Mouse (Mus musculus) adrenal gland, postnatal 14 days (tissue): ENCODE data around the gene Smarca1. TPM values are rescaled to one million over a fixed set of nuclear protein-coding genes. Genes with fewer than 3 reads are reported as not detected.

Experiments
- DNase-seq: peaks from one replicate; pipeline ENCODE4 v3.0.0; 2021; ENCODE audit warnings: mixed read lengths
- long read RNA-seq, 2 experiments: library from polyadenylated mRNA; stranded (forward); transcript quantifications; one replicate each; pipeline ENCODE4 v2.0.0; 2021
- total RNA-seq: library from RNA; stranded (reverse); gene quantifications from 2 replicates; pipeline ENCODE4 v1.2.3, GENCODE M21; 2021

The Smarca1 gene
- 36.4 and 38.9 TPM in 2 replicates for total RNA-seq
- long read RNA-seq, experiment 1, full-length matches to known transcripts, result 6 of 32 reads
- long read RNA-seq, experiment 1, partial matches to known transcripts, result 8 of 32 reads
- long read RNA-seq, experiment 1, other reads (novel, unspliced or antisense), result 18 of 32 reads
- long read RNA-seq, experiment 2, full-length matches to known transcripts, result 2 of 14 reads
- long read RNA-seq, experiment 2, partial matches to known transcripts, result 3 of 14 reads
- long read RNA-seq, experiment 2, other reads (novel, unspliced or antisense), result 9 of 14 reads

DNA sequence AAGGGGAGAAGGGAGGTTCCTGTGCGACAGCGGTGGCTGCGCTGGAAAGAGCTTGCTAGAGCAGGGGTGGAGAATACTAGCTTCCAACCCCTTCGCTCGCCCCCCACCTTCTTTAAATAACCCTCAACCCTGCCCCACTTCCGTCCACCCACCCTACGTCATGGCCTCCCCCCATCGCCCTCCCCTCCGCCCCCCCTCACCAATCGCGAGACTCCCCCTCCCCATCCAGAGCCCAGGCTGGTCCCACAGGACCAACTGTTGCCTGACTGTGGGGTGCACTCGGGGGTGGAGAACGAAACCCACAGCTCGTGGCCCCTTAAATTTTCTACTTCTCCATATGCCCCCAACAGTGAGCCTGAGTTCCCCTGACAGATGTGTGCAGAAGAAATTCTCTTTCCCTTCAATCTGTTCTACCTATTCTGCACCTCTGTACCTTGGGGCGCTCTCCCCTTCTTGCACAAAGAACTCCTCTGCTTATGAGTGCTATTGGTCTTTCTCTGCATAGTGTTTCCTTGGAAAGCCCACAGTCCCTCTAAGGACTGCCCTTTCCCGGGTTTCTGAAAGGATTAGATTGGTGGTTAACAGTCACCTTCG is at the start of gene Smarca1:
Smarca1 (minus strand) TSS at position 544 of the 594 bp plus-strand sequence.
- DNase-seq, result peak; percentile 30

- DNase-seq, result peak; percentile 35
Observed at GRCm38 (mm10) chrX:47937740-47938139, 45.0 kb upstream of the Smarca1 start.

DNA sequence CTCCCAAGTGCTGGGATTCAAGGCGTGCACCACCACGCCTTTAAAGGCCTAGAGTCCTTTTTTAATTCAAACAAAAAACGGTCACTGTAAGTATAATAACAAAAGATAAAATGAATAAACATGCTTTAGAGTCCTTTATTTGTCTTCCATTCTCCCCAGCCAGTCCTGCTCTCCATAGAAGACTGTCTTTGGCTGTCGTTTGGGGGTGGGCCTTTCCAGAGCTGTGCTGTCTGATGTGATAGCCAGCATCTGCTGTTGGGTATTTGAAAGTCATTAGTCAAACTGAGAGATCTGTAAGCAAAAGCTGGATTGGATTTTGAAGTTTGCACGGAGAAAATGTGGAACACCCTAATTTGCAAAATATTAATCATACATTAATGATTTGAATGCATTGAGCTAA is 44.1 kb upstream of the Smarca1 start:
- DNase-seq, result no peak

DNA sequence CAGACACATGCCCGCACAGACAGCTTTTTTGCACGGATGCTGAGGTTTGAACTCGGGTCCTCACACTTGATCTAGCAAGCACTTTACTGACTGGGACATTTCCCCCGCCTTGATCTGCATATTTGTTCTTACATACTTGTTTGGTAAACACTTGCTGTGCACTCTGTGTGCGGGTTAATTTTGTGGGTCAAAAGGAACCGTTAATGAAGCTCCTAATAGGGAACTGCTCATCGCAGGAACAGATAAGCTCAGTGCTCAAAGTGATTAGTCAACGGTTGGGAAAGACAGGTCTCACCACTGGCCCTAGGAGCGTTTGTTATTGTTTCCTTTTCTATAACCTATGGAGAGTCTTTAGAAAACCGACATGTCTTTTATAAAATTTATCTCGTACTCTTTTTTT is 41.6 kb upstream of the Smarca1 start:
- no peak for DNase-seq

- DNase-seq, result no peak
Observed at GRCm38 (mm10) chrX:47930449-47930848, 37.7 kb upstream of the Smarca1 start.

GRCm38 (mm10) chrX:47927981-47928380 is 35.2 kb upstream of the Smarca1 start:
- DNase-seq, result no peak

DNA sequence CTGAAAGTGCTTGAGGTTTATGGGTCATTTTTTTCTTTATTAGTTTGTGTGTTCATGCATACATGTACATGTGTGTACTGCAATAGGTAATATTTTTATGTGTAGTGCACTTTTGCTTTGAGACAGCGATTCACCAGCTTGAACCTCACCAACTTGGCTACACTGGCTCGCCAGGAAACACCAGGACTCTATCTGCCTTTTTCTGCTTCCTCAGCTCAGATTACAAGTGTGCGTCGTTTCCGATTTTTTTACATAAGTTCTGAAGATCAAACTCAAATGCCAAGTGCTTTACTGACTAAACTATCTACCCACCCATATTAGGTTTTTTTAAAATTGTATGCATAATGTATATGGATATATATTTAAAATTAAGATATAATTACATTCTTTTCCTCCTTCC is 27.8 kb upstream of the Smarca1 start:
- DNase-seq, result no peak

GRCm38 (mm10) chrX:47916831-47917230 is 24.1 kb upstream of the Smarca1 start:
- DNase-seq, result peak; percentile 15

- DNase-seq, result peak; percentile 14
Observed at GRCm38 (mm10) chrX:47913543-47913938, 20.8 kb upstream of the Smarca1 start.

DNA sequence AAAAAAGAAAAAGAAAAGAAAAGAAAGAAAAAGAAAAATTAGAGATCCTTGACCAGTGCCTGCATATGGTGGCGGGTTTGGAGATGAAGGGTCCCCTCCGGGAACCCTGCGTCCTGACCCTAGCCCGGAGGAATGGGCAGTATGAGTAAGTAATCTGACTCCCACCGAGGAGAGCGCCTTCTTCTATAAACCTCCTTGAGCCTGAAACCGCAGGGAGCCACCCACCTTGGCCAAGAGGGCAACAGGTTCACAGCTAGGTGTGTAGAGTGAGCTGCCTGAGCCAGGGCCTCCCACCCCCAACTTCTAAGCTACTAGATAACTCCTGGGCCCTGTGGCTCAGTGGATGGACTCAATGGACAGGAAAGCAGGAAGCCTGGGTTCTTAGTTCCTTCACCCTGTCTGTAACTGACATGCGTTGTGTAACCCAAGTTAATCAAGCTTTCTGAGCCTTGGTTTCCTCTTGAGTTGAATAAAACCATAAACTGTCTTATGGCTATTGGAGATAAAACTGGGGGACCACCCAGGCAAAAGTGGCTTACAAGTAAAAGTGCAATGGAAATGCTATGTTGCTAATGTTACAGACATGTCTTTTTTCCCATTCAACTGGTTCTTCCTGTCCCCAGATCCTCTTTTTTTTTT is 20.2 kb upstream of the Smarca1 start:
- peak; percentile 15 for DNase-seq

- DNase-seq, result peak; percentile 85
Observed at GRCm38 (mm10) chrX:47912306-47912792, 19.6 kb upstream of the Smarca1 start, which contains the start of gene Ocrl. Gene Ocrl (plus strand): TSS chrX:47912387.

DNA sequence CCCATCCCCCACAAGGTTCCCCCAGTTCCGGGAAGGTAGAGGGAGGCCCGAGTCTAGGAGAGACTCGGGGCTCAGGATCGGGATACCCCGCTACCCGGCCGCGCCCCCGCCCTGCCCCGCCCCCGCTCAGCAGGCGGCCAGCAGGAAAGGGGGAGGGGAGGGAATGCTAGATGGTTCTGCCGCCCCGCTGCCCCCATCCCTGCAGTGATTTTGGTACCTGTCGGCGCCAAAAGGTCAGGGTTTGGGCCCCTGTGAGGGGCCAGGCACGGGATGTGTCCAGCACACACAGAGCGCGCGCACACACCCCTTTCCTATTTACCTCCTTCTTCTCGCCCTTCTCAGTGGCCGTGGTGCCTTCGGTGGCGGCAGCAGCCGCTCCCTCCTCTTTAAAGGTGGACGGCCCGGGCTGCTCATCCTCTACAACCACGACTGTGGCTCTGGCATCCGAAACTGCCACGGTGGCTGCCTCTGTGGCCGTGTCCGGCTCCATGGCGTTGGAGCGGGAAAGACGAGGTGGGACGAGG is 805 bp downstream of the Smarca1 start:
- DNase-seq, result no peak

DNA sequence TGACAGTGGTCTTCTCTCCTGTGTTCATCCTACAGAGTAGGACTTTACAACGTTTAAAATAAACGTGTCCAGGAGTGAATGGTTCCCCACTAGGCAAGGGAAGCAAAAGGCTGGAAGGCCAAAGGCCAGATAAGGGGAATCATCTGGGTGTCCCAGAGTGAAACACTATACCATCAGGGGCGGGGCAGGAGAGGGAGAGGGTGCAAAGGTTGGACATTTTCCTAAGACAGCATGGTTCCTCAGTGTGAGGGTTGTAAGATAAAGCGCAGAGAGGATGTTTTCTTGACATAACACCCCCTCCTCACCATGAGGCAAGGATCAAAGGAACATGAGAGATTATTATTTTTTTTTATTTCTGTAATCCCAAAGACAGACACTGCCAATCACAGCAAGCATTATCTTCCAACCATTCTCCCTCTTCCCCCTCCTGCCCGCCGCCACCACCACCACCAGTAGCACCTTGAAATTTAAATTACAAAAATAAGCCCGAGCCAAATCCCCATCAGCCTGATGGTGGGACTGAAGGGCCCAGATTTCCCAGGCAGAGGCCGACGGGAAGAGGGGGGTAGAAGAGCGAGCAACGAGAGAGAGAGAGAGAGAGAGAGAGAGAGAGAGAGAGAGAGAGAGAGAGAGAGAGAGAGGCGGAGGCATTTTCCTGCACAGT is 1.4 kb downstream of the Smarca1 start:
- DNase-seq, result peak; percentile 22

- DNase-seq, result no peak
Observed at GRCm38 (mm10) chrX:47887401-47887800, 5.4 kb downstream of the Smarca1 start.

DNA sequence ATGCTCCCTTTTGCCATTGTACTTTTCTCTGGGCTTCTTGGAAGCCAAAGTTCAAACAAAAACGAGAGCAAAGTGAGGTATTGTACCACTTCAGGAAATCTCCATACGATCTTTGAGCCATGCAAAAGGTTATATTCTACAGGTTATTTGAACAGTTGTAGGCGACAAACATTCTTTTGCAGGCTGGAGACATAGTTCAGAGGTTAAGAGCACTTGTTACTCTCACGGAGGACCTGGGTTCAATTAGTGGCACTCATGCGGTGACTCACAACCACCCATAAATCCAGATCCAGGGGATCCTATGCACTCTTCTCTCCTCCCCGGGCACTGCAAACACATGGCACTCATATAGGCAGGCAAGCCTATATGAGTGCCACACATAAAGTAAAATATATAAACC is 10.0 kb downstream of the Smarca1 start:
- DNase-seq, result no peak

DNA sequence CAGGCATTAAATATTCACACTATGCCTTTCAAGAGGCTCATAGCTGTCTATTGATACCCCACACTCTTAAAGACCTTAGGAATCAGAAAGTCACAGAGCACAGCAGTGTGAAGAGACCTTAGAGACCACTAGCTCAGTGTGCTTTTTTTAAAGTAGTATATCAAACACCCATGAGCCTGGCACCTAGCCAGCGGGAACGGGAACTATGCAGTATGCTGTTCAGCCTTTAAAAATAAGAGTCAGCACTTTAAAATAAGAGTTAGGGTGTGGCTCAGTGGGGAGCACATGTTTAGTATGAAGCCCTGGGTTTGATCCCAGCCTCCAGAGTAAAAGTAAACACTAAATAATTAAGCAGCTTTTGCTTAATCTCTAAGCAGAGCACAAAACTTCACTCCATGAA is 12.7 kb downstream of the Smarca1 start:
- peak; percentile 40 for DNase-seq

GRCm38 (mm10) chrX:47858544-47858943 is 34.2 kb downstream of the Smarca1 start:
- DNase-seq, result no peak

GRCm38 (mm10) chrX:47835835-47836195 is 57.0 kb downstream of the Smarca1 start:
- DNase-seq, result no peak

- DNase-seq, result no peak
Observed at GRCm38 (mm10) chrX:47835098-47835834, 57.5 kb downstream of the Smarca1 start.

DNA sequence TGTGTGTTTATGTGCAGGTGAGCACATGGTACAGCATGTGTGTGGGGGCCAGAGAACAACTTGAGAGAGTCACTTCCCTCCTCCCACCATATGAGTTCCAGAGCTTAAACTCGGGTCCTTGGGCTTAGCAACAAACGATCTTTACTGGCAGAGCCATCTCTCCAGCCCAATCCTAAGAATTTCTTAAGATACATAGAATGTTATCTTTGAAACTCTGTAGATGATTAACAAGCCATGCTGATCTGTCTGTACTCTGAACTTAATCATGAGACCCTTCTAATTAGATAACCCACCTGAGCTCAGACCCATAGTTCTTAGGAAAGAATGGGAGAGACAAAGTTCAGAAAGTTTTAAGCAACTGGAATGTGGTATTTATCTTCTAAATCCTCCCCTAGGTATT is 59.3 kb downstream of the Smarca1 start:
- DNase-seq, result no peak

DNA sequence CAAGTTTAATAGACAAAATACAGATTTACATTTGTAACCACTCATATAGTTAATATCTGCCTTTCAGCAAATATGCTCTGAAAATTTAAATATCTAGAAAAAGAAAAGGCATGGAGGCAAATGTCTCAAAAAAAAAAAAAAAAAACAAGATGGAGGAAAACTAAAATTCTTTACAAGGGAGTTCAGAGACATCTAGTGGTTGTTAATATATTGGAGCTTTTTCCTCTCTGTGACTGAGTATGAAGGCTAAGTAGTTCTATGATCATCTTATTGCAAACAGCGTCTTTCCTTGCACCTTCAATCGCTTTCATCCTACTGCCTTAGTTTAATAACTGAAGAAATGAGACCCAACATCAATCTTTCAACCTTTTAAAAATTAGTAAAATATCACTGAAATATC is 72.2 kb downstream of the Smarca1 start:
- DNase-seq, result no peak

DNA sequence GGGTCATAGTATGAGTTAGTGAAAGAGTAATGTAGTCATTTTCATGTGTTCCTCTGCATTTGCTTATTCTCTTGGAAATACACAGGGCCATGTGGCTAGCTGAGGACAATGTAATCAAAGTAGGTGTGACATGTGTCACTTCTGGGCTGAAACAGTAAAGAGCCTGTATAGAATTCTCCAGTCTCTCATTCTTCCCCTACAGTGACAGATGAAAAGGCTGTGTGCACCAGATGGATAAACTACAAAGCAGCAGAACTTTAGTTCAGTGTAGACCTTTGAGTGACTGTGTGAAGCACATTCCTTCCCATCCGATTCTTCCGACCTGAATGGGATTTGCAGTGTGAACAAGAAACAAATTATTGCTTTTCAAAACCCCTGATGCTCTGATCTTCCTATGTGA is 84.1 kb downstream of the Smarca1 start:
- no peak for DNase-seq
